Mouse (Mus musculus): Measurements from ENCODE around the gene Napsa.
A peak's percentile ranks its signal among the peaks of the same experiment; 100 is the strongest.

The Napsa gene

DNA sequence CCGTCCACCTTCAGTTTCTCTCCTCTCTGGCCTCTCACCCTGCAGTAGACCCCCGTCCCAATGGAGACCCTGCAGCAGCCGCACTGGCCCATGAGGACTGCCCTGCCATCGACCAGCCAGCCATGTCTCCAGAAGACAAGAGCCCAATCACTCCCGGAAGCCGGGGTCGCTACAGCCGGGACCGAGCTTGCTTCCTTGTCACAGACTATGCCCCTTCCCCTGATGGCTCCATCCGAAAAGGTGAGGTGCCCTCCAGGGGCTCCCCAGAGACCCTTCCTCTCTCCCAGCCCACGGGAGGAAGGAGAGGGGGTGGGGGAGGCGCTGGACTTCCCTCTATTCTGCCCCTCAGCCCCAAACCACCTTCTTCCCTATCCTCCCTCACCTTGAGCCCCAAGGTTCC lies 26.2 kb downstream of the Napsa start:
- DNase-seq: no peak

- no peak for DNase-seq
These were observed 28.6 kb downstream of the Napsa start for GRCm38 (mm10) chr7:44600691-44601262.

- no peak for DNase-seq
These were observed 29.5 kb downstream of the Napsa start for GRCm38 (mm10) chr7:44601646-44602045.

DNA sequence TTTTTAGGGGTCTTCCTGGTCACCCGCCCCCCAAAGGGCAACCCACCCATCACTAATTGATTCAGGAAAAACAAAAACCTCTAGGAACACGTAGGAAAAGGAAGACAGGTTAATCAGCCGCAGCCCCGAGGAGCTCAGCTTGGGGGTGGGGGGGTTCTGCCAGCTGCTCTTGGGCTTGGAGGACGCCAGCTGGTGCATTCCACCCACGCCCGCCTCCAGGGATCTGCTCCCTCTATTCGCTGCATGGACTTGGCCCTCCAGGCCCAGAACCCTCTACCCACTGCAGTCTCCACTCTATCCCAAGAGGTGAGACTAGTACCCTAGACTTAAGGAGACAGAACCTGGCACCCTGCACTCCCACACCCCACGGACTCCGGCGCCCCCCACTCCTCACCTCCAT lies 30.3 kb downstream of the Napsa start:
- no peak for DNase-seq

- DNase-seq: no peak
These were observed 31.1 kb downstream of the Napsa start for GRCm38 (mm10) chr7:44603186-44603855.

GRCm38 (mm10) chr7:44604139-44604606 lies 32.0 kb downstream of the Napsa start:
- no peak for DNase-seq

DNA sequence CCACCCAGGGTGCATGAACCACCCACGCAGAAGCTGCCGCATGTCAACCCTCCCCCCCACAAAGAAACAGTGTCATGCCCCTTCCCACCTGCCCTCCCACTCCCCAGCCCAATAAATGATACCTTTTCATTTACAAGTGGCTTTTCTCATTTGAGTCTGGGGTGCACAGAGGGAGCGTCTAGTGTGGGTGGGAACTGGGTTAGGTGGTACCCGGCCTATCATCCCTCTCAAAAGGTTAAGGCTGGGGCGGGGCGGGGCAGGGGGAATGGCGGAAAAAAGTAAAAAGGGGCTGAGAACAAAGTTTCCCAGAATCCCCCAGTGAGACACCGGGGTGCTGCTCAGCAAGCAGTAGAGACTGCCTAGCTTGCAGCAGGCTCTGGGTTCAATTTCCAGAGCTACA lies 32.4 kb downstream of the Napsa start:
- no peak for DNase-seq

GRCm38 (mm10) chr7:44605436-44605835 lies 33.3 kb downstream of the Napsa start:
- no peak for DNase-seq

DNA sequence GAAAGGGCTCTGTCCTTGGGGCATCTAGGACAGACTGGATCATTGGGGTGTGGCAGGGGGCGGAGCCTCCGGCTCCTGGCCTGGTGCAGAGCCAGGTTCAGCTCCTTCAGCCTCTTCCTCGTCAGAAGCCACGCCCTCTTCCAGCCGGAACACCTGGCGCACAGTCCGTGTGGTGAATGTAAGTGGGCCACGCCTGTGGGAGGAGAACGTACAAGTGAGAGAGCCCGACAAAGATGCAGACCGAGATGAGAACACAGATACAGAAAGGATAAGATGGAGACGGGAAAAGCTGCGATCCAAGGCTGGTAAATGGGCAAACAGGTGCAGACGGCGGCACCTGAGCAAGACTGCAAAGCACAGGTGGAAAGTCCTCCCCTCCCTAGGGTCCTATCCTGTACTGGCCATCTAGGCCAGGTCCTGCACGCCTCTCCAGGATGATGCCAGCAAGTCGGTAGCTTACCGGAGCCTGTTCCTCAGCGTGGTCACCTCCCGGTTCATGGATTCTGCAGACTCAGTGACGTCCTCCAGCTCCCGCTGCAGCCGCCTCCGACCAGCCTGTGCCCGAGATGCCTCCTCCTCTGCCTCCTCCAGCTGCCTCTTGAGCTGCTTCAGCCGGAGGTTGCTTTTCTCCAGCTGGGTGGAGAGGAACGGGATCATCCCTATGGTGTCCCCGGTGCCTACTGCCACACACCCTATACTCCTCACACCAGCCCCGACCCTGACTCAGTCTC lies 34.2 kb downstream of the Napsa start:
- DNase-seq: no peak

DNA sequence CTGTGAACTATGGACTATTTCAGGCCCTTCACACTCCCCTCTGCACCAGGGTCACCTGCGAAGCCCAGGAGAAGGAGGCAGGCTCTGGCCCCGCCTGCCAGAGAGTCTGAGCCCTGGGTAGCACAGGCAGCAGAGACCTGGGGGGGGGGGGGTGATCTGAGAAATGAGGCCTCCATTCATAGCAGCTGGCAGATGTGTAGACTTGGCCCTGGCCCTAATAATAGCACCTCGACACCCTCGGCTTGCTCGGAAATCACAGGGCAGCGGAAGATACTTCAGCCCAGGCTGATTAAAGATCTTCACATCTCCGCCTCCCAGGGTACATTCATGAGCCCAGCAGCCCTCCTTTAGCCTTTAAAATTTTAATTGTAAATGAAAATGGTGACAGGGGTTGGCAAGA lies 40.0 kb downstream of the Napsa start:
- DNase-seq: no peak

GRCm38 (mm10) chr7:44614041-44614688 lies 42.0 kb downstream of the Napsa start:
- DNase-seq: no peak

- no peak for DNase-seq
These were observed 43.1 kb downstream of the Napsa start for GRCm38 (mm10) chr7:44615309-44615708.

DNA sequence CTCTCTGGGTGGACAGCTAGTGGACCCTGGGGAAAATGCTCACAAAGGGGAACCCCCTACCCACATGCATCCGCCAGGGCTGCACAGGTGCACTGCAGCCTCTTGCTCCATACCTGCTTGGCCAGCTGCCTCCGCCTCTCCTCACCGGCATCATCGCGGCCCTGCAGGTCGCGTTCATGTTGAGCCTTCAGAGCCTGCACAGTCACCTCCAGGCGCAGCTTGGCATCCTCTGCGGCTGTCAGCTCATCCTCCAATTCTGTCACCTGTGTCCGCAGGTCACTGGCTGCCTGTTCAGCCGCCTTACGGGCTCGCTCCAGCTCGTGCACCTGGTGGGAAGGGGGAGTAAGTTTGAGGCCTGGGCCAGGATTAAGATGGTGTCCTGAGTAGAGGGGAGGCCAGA lies 43.8 kb downstream of the Napsa start:
- no peak for DNase-seq

DNA sequence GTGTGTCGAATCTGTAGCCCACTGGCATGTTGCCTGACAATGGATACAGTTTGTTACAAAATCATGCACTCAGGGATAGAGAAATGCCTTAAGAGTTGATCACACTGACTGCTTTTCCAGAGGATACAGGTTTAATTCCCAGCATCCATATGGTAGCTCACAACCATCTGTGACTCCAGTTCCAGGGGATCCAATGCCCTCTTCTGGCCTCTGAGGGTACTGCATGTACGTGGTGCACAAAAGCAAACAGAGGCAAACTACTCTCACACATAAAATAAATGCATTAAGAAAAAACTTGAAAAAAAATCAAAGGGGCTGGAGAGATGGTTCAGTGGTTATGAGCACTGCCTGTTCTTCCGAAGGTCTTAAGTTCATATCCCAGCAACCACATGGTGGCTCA lies 44.9 kb downstream of the Napsa start:
- DNase-seq: peak in 1 of 2 experiments; percentile 38

- DNase-seq: no peak
These were observed 51.7 kb downstream of the Napsa start for GRCm38 (mm10) chr7:44623714-44624542.

DNA sequence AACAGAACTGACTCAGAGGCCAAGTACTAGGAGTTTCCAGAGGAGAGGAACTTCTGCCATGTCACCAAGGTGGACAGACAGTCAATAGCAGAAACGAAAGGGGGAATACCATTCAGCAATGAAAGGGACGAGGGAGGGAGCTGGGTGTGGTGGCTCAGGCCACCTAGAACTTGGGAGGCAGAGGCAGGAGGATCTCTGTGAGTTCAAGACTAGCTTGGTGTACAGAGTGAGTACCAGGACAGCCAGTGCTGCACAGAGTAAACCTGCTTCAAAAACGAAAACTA lies 52.3 kb downstream of the Napsa start:
- DNase-seq: no peak

DNA sequence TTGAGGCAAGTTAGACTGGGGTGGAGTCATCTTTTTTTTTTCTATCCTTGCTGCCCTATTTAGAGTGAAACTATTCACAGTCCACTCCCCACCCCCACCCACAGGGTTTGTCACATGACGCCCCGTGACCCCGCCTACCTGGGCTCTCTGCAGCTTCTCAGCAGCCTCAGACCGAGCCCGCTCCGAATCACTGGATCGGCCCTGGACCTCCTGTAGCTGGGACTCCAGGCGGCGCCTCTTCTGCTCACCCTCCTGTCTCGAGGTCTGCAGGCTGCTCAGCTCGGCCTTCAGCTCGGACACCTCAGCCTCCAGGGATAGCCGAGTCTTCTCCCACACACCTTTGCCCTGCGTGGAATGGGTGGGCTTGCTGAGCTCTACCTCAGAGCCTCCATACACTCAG lies 52.6 kb downstream of the Napsa start:
- DNase-seq: no peak

DNA sequence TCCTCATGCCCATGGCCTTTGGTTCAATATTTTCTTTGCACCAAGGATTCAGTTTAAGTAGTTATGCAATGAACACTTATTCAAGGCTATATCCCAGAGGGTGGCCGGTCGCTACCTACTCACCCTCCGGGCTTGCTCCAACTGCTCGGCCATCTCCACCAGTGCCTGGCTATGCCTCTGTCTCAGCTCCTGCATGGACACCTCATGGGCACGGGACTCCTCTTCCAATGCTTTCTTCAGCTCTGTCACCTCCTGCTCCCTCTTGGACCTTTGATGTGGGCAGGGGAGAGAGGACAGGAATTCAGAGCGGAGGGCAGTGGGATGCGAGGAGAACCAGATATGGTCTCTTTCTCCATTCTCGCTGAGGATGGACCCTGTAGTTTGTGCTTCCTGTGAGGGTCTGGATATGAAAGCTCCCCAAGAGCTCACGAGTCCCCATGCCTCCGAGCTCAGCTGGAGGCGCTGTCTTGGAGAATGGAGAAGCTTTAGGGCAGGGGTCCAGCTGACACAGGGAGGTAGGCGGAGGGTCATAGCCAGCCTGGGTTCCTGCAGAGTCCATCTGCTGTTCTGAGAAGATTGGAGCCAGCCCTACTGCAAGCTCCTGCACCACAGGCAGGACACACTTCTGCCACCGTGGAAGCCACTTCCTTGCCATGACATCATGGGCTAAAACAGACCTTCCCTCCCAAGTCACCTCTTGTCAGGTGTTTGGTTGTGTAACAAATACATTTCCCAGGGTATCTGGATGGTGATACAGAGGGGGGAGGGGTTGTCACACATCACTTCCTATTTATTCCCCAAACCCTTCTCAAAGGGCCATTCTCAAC lies 53.3 kb downstream of the Napsa start:
- no peak for DNase-seq

- DNase-seq: no peak
These were observed 53.8 kb downstream of the Napsa start for GRCm38 (mm10) chr7:44626068-44626385.

- DNase-seq: no peak
These were observed 54.8 kb downstream of the Napsa start for GRCm38 (mm10) chr7:44626966-44627365.

DNA sequence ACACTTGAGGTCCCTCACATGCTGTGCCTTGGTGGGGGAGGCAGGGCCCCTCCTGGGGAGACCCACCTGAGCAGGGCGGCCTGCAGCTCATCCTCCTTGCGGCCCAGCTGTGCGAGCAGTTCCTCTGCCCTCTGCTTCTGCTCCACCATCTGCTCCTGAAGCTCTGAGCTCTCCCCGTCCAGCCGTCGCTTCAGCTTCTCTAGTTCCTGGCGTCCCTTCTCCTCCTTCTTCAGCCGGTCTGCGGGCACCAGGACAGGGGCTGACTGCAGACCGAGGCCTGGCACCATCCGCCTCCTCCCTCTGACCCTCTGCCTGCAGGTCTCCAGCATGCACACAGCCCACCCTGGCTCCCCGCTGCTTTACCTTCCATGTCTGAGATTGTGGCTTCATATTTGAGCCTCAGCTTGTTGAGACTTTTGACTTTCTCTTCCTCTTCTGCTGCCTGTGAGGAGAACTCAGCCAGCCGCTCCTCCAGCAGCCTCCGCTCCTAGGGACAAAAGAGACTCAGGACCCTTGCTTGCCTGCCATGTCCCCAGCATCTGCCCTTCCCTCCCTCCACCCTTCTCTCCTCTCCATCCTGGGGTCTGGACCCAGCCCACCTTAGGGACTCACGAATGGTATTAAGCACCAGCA lies 56.3 kb downstream of the Napsa start:
- DNase-seq: no peak

DNA sequence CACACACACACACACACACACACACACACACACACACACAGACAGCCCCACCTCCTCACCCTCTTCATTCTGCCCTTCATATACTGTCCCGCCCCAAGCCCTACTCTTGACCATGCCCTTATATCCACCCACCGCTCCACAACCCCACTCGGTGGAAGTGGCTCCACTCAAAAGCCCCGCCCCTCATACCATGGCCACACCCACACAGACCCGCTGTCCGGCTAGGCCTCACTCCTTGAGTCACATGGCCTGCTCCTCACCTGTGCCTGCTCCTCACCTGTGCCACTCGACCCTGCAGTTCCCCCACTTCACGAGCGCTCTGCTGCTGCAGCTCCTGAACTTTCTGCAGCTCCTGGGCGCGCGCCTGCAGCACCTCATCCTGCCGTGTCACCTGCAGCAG lies 58.3 kb downstream of the Napsa start:
- no peak for DNase-seq

Data from B cell, adult 2 months (primary cell).